21 mouse cellular contexts compared by ENCODE assay signal in genomic region chr10:44138137-44138855, GRCm38 (mm10). TPM values are rescaled to one million over a fixed set of nuclear protein-coding genes. Genes with fewer than 3 reads are reported as not detected.
DNase-seq lines count a peak whose midpoint lies in the region; ATAC-seq and TF ChIP-seq lines count a peak whose summit lies in the region.
"Had no signal": no experiment of that assay in that cellular context is flagged by ENCODE, and none has a peak within 500 bp of the region (broad histone marks: within the 10 kb centered on the region; RNA-seq: fewer than 3 reads in every experiment).

No protein-coding gene starts in this region.

- no peaks in the 10 kb centered on the region for H3K4me1 ChIP-seq in hindbrain, postnatal 0 days (ENCODE audit: insufficient read depth, low read length)
- no peaks in the 10 kb centered on the region for H3K4me1 ChIP-seq in hindbrain, embryonic 14.5 days (replicated peaks; ENCODE audit: control insufficient read depth, insufficient read depth, low read length)
- H3K4me1 ChIP-seq in stomach, embryonic 16.5 days (ENCODE audit: control insufficient read depth, insufficient read depth, low read length), result no peaks in the 10 kb centered on the region
- no peaks in the 10 kb centered on the region for H3K4me1 ChIP-seq in stomach, postnatal 0 days (replicated peaks; ENCODE audit: control insufficient read depth, insufficient read depth)
- H3K4me1 ChIP-seq: embryonic facial prominence, embryonic 13.5 days; liver, embryonic 15.5 days had no signal

- no peak overlapping the region for H3K27ac ChIP-seq in hindbrain, postnatal 0 days
- no peak overlapping the region for H3K27ac ChIP-seq in hindbrain, embryonic 14.5 days
- H3K27ac ChIP-seq in stomach, embryonic 16.5 days (ENCODE audit: low read length), result 0 out of 2 replicates have a peak overlapping the region, but pooled peaks have one; percentile 29
- no peak overlapping the region; the same call in 1 of the 2 replicates for H3K27ac ChIP-seq in stomach, postnatal 0 days (replicated peaks)
- H3K27ac ChIP-seq: embryonic facial prominence, embryonic 13.5 days; hindbrain, embryonic 12.5 days; limb, embryonic 13.5 days; liver, embryonic 15.5 days; midbrain, embryonic 12.5 days had no signal

- no peak for ATAC-seq in hindbrain, postnatal 0 days
- ATAC-seq in hindbrain, embryonic 14.5 days (ENCODE audit: low FRiP score), result no peak
- ATAC-seq in stomach, embryonic 16.5 days (ENCODE audit: insufficient read depth, low FRiP score), result no peak
- ATAC-seq in stomach, postnatal 0 days (ENCODE audit: low FRiP score, low TSS enrichment), result no peak
- ATAC-seq: lung, postnatal 0 days had no signal

- 65% methylated on average over 13 of the region's 13 CpGs for WGBS in hindbrain, postnatal 0 days
- WGBS in hindbrain, embryonic 14.5 days, result 80% methylated on average over 13 of the region's 13 CpGs
- WGBS in stomach, embryonic 16.5 days, result 50% methylated on average over 13 of the region's 13 CpGs
- WGBS in stomach, postnatal 0 days, result 47% methylated on average over 13 of the region's 13 CpGs

- no peak for TF ChIP-seq EP300 in stomach, postnatal 0 days (optimal IDR thresholded peaks at IDR 0.05)

- no peaks in the 10 kb centered on the region for H3K27me3 ChIP-seq in hindbrain, postnatal 0 days (ENCODE audit: insufficient read depth, low read length)
- no peaks in the 10 kb centered on the region for H3K27me3 ChIP-seq in hindbrain, embryonic 14.5 days (ENCODE audit: control insufficient read depth, insufficient read depth, low read length)
- H3K27me3 ChIP-seq in stomach, embryonic 16.5 days (ENCODE audit: control insufficient read depth, insufficient read depth, low read length), result no peaks in the 10 kb centered on the region
- no peaks in the 10 kb centered on the region for H3K27me3 ChIP-seq in stomach, postnatal 0 days (ENCODE audit: control insufficient read depth, insufficient read depth, low read length)
- H3K27me3 ChIP-seq: CH12.LX; embryonic facial prominence, embryonic 13.5 days; hindbrain, embryonic 12.5 days; limb, embryonic 13.5 days; liver, embryonic 15.5 days; midbrain, embryonic 12.5 days had no signal

- no peaks in the 10 kb centered on the region for H3K9me3 ChIP-seq in hindbrain, postnatal 0 days (ENCODE audit: low read length)
- no peaks in the 10 kb centered on the region for H3K9me3 ChIP-seq in hindbrain, embryonic 14.5 days (ENCODE audit: control insufficient read depth, low read length)
- H3K9me3 ChIP-seq in stomach, embryonic 16.5 days (replicated peaks; ENCODE audit: control insufficient read depth, low read length), result no peaks in the 10 kb centered on the region
- H3K9me3 ChIP-seq in stomach, postnatal 0 days (ENCODE audit: control insufficient read depth, low read length), result no peaks in the 10 kb centered on the region
- H3K9me3 ChIP-seq: embryonic facial prominence, embryonic 13.5 days; hindbrain, embryonic 12.5 days; limb, embryonic 13.5 days; liver, embryonic 15.5 days; midbrain, embryonic 12.5 days had no signal

- no peak overlapping the region for H3K4me3 ChIP-seq in hindbrain, postnatal 0 days (ENCODE audit: low read length)
- H3K4me3 ChIP-seq in hindbrain, embryonic 14.5 days (replicated peaks; ENCODE audit: low read length), result no peak overlapping the region
- no peak overlapping the region for H3K4me3 ChIP-seq in stomach, embryonic 16.5 days (replicated peaks; ENCODE audit: low read length)
- no peak overlapping the region for H3K4me3 ChIP-seq in stomach, postnatal 0 days (ENCODE audit: low read depth, low read length)
- H3K4me3 ChIP-seq: embryonic facial prominence, embryonic 13.5 days; hindbrain, embryonic 12.5 days; limb, embryonic 13.5 days; liver, embryonic 15.5 days; midbrain, embryonic 12.5 days had no signal

- DNase-seq in cerebellum, postnatal 10 days, result peak; percentile 32 to 54
- DNase-seq in cerebellum, adult 11-12 months, result no peak
- DNase-seq in hindbrain, postnatal 0 days (ENCODE audit: low spot score), result peak; percentile 11
- DNase-seq in hindbrain, embryonic 14.5 days (ENCODE audit: low spot score), result no peak
- no peak for DNase-seq in stomach, postnatal 0 days (ENCODE audit: low spot score)
- no peak for DNase-seq in frontal cortex, adult 2 months (ENCODE audit: extremely low spot score in 1 of 2, low spot score in 1 of 2)
- DNase-seq: cerebellum, adult 8-10 months; heart, postnatal 14 days; kidney, adult 8-10 months; kidney, postnatal 25 days; retina, postnatal 1 day; thymus, postnatal 4 days had no signal

- no peaks in the 10 kb centered on the region for H3K36me3 ChIP-seq in hindbrain, postnatal 0 days (ENCODE audit: insufficient read depth, low read length)
- H3K36me3 ChIP-seq in hindbrain, embryonic 14.5 days (replicated peaks; ENCODE audit: control insufficient read depth, insufficient read depth), result no peaks in the 10 kb centered on the region
- H3K36me3 ChIP-seq in stomach, embryonic 16.5 days (ENCODE audit: control insufficient read depth, insufficient read depth, low read length), result no peaks in the 10 kb centered on the region
- H3K36me3 ChIP-seq in stomach, postnatal 0 days (ENCODE audit: control insufficient read depth, insufficient read depth, low read length), result no peaks in the 10 kb centered on the region
- H3K36me3 ChIP-seq: embryonic facial prominence, embryonic 13.5 days; hindbrain, embryonic 12.5 days; limb, embryonic 13.5 days; liver, embryonic 15.5 days; midbrain, embryonic 12.5 days had no signal

- H3K9ac ChIP-seq in hindbrain, postnatal 0 days (replicated peaks; ENCODE audit: low read length), result no peak overlapping the region
- H3K9ac ChIP-seq in hindbrain, embryonic 14.5 days, result no peak overlapping the region
- no peak overlapping the region for H3K9ac ChIP-seq in stomach, embryonic 16.5 days (ENCODE audit: low read length)
- H3K9ac ChIP-seq in stomach, postnatal 0 days (ENCODE audit: low read length), result no peak overlapping the region
- H3K9ac ChIP-seq: embryonic facial prominence, embryonic 13.5 days; hindbrain, embryonic 12.5 days; limb, embryonic 13.5 days; liver, embryonic 15.5 days; midbrain, embryonic 12.5 days had no signal

- TF ChIP-seq CTCF in hindbrain, postnatal 0 days (IDR thresholded peaks at IDR 0.05; ENCODE audit: low read depth), result no peak
- no peak for TF ChIP-seq CTCF in stomach, postnatal 0 days (IDR thresholded peaks at IDR 0.05; ENCODE audit: low read depth)

- no peak overlapping the region for H3K4me2 ChIP-seq in hindbrain, postnatal 0 days (ENCODE audit: low read depth, low read length)
- no peak overlapping the region for H3K4me2 ChIP-seq in hindbrain, embryonic 14.5 days (replicated peaks)
- H3K4me2 ChIP-seq in stomach, embryonic 16.5 days (ENCODE audit: low read depth, low read length), result no peak overlapping the region
- no peak overlapping the region for H3K4me2 ChIP-seq in stomach, postnatal 0 days (replicated peaks; ENCODE audit: low read depth)
- H3K4me2 ChIP-seq: embryonic facial prominence, embryonic 13.5 days; heart, embryonic 11.5 days; hindbrain, embryonic 12.5 days; limb, embryonic 13.5 days; liver, embryonic 15.5 days; midbrain, embryonic 12.5 days had no signal

RNA-seq across cellular contexts. Expression of gene Crybg1, which starts 10.4 kb away (rescaled TPM):
- total RNA-seq in hindbrain, postnatal 0 days (2014; rRNA removed), result 0.10 and 0.43 TPM in 2 replicates
- polyA plus RNA-seq in hindbrain, postnatal 0 days (2015; fragmentation: Nextera tagmentation; extraction: Ambion mirVana), result 0.16 TPM in 2 replicates
- 0.20 and 0.21 TPM in 2 replicates for polyA plus RNA-seq in hindbrain, embryonic 14.5 days (2014; fragmentation: Nextera tagmentation; extraction: Ambion mirVana)
- 2.9 and 3.7 TPM in 2 replicates for polyA plus RNA-seq in stomach, embryonic 16.5 days (2015; fragmentation: Nextera tagmentation; extraction: Ambion mirVana)
- 9.0 and 10.4 TPM in 2 replicates for polyA plus RNA-seq in stomach, postnatal 0 days (2015; fragmentation: Nextera tagmentation; extraction: Ambion mirVana)
- polyA plus RNA-seq in frontal cortex, adult 2 months (2012; rRNA removed), result 2.0 and 2.5 TPM in 2 replicates

Comparison
In these comparisons a context has a peak if more than half of its experiments do, and no peak if none do; other contexts are left out.
1. DNase-seq: peak in cerebellum, postnatal 10 days (2 of 2) and hindbrain, postnatal 0 days (single experiment); none in cerebellum, adult 11-12 months (single experiment), hindbrain, embryonic 14.5 days (single experiment), stomach, postnatal 0 days (single experiment) and frontal cortex, adult 2 months (0 of 2).